Mouse (Mus musculus) gastrocnemius, postnatal 25 days (tissue): ENCODE results near the gene 9130023H24Rik. TPM values are rescaled to one million over a fixed set of nuclear protein-coding genes. Genes with fewer than 3 reads are reported as not detected.

Experiments used
- total RNA-seq, 2 experiments: library from RNA; stranded (reverse); gene quantifications; 1 replicate in 1 of 2; 2 replicates in 1 of 2; pipeline ENCODE4 v1.2.3; 2021

9130023H24Rik gene
- total RNA-seq, 2 experiments from 2014 or later: 1.7 to 2.0 TPM

Other genes starting within 250 kb of the 9130023H24Rik start
- gene Pycard, start 244.2 kb downstream of the 9130023H24Rik start, total RNA-seq: under 1 TPM; 0.72 to 0.82 TPM
- gene Trim72, start 234.1 kb downstream of the 9130023H24Rik start, total RNA-seq: 100 to 1,000 TPM; 235 to 294 TPM
- 1 to 10 TPM; 1.1 to 2.6 TPM for gene Itgam, start 175.4 kb downstream of the 9130023H24Rik start, total RNA-seq
- gene Gm49368, start 175.3 kb downstream of the 9130023H24Rik start, total RNA-seq: not detected
- under 1 TPM in 1 of 2 experiments, not detected in 1; 0.21 TPM for gene Itgax, start 108.5 kb downstream of the 9130023H24Rik start, total RNA-seq
- not detected for gene Itgad, start 83.7 kb downstream of the 9130023H24Rik start, total RNA-seq
- 1,000 to 10,000 TPM; 1,477 to 1,564 TPM for gene Cox6a2, start 31.6 kb downstream of the 9130023H24Rik start, total RNA-seq
- 1 to 10 TPM; 5.8 to 8.7 TPM for gene Armc5, start 689 bp downstream of the 9130023H24Rik start, total RNA-seq
- gene Tgfb1i1, start 8.8 kb upstream of the 9130023H24Rik start, total RNA-seq: 10 to 100 TPM in 1 of 2 experiments, 1 to 10 TPM in 1; 9.0 to 10.2 TPM
- gene Slc5a2, start 27.6 kb upstream of the 9130023H24Rik start, total RNA-seq: not detected
- gene BC017158, start 60.1 kb upstream of the 9130023H24Rik start, total RNA-seq: 1 to 10 TPM; 3.4 to 3.7 TPM
- 1 to 10 TPM; 3.6 to 4.1 TPM for gene Rgs10, start 180.7 kb upstream of the 9130023H24Rik start, total RNA-seq
- gene Tial1, start 223.7 kb upstream of the 9130023H24Rik start, total RNA-seq: 10 to 100 TPM; 36.3 to 40.6 TPM